Mouse (Mus musculus) small intestine, adult 2 months (tissue): ENCODE data around the gene Ptprm. TPM values are rescaled to one million over a fixed set of nuclear protein-coding genes. Genes with fewer than 3 reads are reported as not detected.

Source experiments
- H3K27ac ChIP-seq: fragments of 200-500 bp; 2 replicates; pipeline ENCODE4 v1.5.1; 2012; ENCODE audit warnings: low read depth, low read length, control low read depth, inconsistent platforms; ENCODE audit not compliant: insufficient read depth
- H3K27me3 ChIP-seq: fragments of 200-500 bp; 2 replicates; pipeline ENCODE4 v1.6.1; 2012; ENCODE audit warnings: mild to moderate bottlenecking, moderate library complexity, low read length, inconsistent platforms; ENCODE audit not compliant: control insufficient read depth, insufficient read depth
- H3K36me3 ChIP-seq: fragments of 200-500 bp; 2 replicates; pipeline ENCODE4 v1.6.1; 2012; ENCODE audit warnings: mild to moderate bottlenecking, low read length, control low read depth, inconsistent platforms; ENCODE audit not compliant: control insufficient read depth, insufficient read depth
- H3K4me1 ChIP-seq: fragments of 200-500 bp; 2 replicates; pipeline ENCODE4 v1.6.1; 2012; ENCODE audit warnings: low read length, inconsistent platforms, mixed read lengths; ENCODE audit not compliant: control insufficient read depth, insufficient read depth, insufficient read length
- H3K4me3 ChIP-seq: fragments of 200-500 bp; 2 replicates; pipeline ENCODE4 v1.5.1; 2012; ENCODE audit warnings: low read depth, mild to moderate bottlenecking, control low read depth, inconsistent platforms, low read length, moderate library complexity
- CTCF ChIP-seq: fragments of 200-500 bp; IDR thresholded peaks from 2 replicates; pipeline ENCODE4 v1.5.1; 2012; ENCODE audit warnings: low read depth, mild to moderate bottlenecking, control low read depth, inconsistent platforms, low read length, moderate library complexity, mixed read lengths; ENCODE audit not compliant: insufficient replicate concordance, insufficient read length; ENCODE audit errors: extremely low read depth
- POLR2A ChIP-seq: fragments of 200-500 bp; IDR thresholded peaks from 2 replicates; pipeline ENCODE4 v1.6.1; 2012; ENCODE audit warnings: low read depth, mild to moderate bottlenecking, control low read depth, inconsistent platforms, low read length, moderate library complexity
- WGBS: fragments of 180-500 bp; shearing (Covaris S2); methylation state at CpG from one replicate; pipeline ENCODE4 v1.1.7; 2018; 5-methylcytosine and 5-hydroxymethylcytosine counted together
- polyA plus RNA-seq: library from polyadenylated mRNA; depleted of rRNA; stranded (reverse); fragments of >200 nt; gene quantifications from 2 replicates; pipeline ENCODE4 v1.2.3, GENCODE M21; 2012

Gene Ptprm
- polyA plus RNA-seq, 1 experiment: 3.8 TPM

GRCm38 (mm10) chr17:66754208-66754865 is 599.9 kb downstream of the Ptprm start:
- Histone ChIP-seq H3K4me3 (no peak overlapping the region), H3K27ac (no peak overlapping the region), H3K36me3 (no peaks in the 10 kb centered on the region), H3K4me1 (peaks cover 12% of the 10 kb centered on the region; the same call in 1 of the 2 replicates), H3K27me3 (no peaks in the 10 kb centered on the region)
- TF ChIP-seq CTCF: no peak
- TF ChIP-seq POLR2A: no peak
- 30% methylated on average over 9 of the region's 9 CpGs for WGBS

- Histone ChIP-seq H3K27ac (0 out of 2 replicates have a peak overlapping the region, but pooled peaks have one; percentile 11), H3K27me3 (no peaks in the 10 kb centered on the region), H3K4me1 (peaks cover 9% of the 10 kb centered on the region; the same call in 1 of the 2 replicates), H3K4me3 (no peak overlapping the region), H3K36me3 (no peaks in the 10 kb centered on the region)
- WGBS: 92% methylated on average over 8 of the region's 8 CpGs
- TF ChIP-seq CTCF (no peak), POLR2A (no peak)
These were observed 602.5 kb downstream of the Ptprm start for GRCm38 (mm10) chr17:66751746-66752145.

- Histone ChIP-seq H3K4me3 (no peak overlapping the region), H3K27ac (no peak overlapping the region), H3K4me1 (peaks cover 6% of the 10 kb centered on the region; the same call in 1 of the 2 replicates), H3K27me3 (no peaks in the 10 kb centered on the region), H3K36me3 (no peaks in the 10 kb centered on the region)
- 75% methylated on average over 4 of the region's 4 CpGs for WGBS
- no peak for TF ChIP-seq POLR2A
- TF ChIP-seq CTCF: no peak
These were observed 603.6 kb downstream of the Ptprm start for GRCm38 (mm10) chr17:66750481-66751206.

- no peaks in the 10 kb centered on the region for H3K36me3 ChIP-seq
- H3K4me1 ChIP-seq: peaks cover 3% of the 10 kb centered on the region; the same call in 1 of the 2 replicates
- TF ChIP-seq CTCF (no peak), POLR2A (no peak)
- H3K27me3 ChIP-seq: no peaks in the 10 kb centered on the region
- H3K4me3 ChIP-seq: no peak overlapping the region
- WGBS: 59% methylated on average over 7 of the region's 7 CpGs
- no peak overlapping the region for H3K27ac ChIP-seq
These were observed 604.3 kb downstream of the Ptprm start for GRCm38 (mm10) chr17:66749976-66750375.

GRCm38 (mm10) chr17:66746506-66746905 is 607.8 kb downstream of the Ptprm start:
- Histone ChIP-seq H3K36me3 (no peaks in the 10 kb centered on the region), H3K4me1 (no peaks in the 10 kb centered on the region), H3K4me3 (no peak overlapping the region), H3K27ac (no peak overlapping the region), H3K27me3 (no peaks in the 10 kb centered on the region)
- WGBS: 95% methylated on average over 8 of the region's 8 CpGs
- TF ChIP-seq CTCF: no peak

- H3K4me1 ChIP-seq: no peaks in the 10 kb centered on the region
- no peak overlapping the region for H3K4me3 ChIP-seq
- TF ChIP-seq POLR2A (no peak), CTCF (no peak)
- 87% methylated on average over 7 of the region's 7 CpGs for WGBS
- H3K36me3 ChIP-seq: no peaks in the 10 kb centered on the region
- H3K27me3 ChIP-seq: no peaks in the 10 kb centered on the region
- no peak overlapping the region for H3K27ac ChIP-seq
These were observed 610.9 kb downstream of the Ptprm start for GRCm38 (mm10) chr17:66743321-66743720.

- no peak for TF ChIP-seq POLR2A
- no peak for TF ChIP-seq CTCF
- WGBS: 69% methylated on average over 8 of the region's 8 CpGs
These were observed 615.4 kb downstream of the Ptprm start for GRCm38 (mm10) chr17:66738779-66739345.

More at GRCm38 (mm10) chr17:66738779-66739345, 615.4 kb downstream of the Ptprm start:
- Histone ChIP-seq H3K27ac (no peak overlapping the region), H3K27me3 (no peaks in the 10 kb centered on the region), H3K4me3 (no peak overlapping the region), H3K36me3 (no peaks in the 10 kb centered on the region), H3K4me1 (no peaks in the 10 kb centered on the region)
